Mouse (Mus musculus) liver, embryonic 11.5 days (tissue): Measurements from ENCODE around the gene Sh2d6. TPM values are rescaled to one million over a fixed set of nuclear protein-coding genes. Genes with fewer than 3 reads are reported as not detected.

Experiments
- ATAC-seq: fragments of 200-750 bp; cut with Nextera tagmentation; replicated peaks from 2 replicates; pipeline ENCODE4 v1.8.0; 2017; ENCODE audit warnings: moderate number of reproducible peaks, mild to moderate bottlenecking, moderate TSS enrichment, moderate library complexity; ENCODE audit not compliant: low FRiP score
- DNase-seq: peaks from one replicate; pipeline ENCODE4 v3.0.0-alpha.2; 2017; ENCODE audit warnings: low spot score
- H3K27ac ChIP-seq: fragments of 300-500 bp; sonication (generic); 2 replicates; pipeline ENCODE4 v1.5.1; 2014; ENCODE audit warnings: mild to moderate bottlenecking, low read depth, low read length, control low read depth
- H3K27me3 ChIP-seq: fragments of 300-500 bp; sonication (generic); replicated peaks from 2 replicates; pipeline ENCODE4 v1.6.1; 2014; ENCODE audit warnings: low read length, mixed read lengths; ENCODE audit not compliant: control insufficient read depth, insufficient read depth
- H3K36me3 ChIP-seq: fragments of 300-500 bp; sonication (generic); 2 replicates; pipeline ENCODE4 v1.6.1; 2014; ENCODE audit warnings: mild to moderate bottlenecking, low read length, moderate library complexity, mixed read lengths; ENCODE audit not compliant: control insufficient read depth, insufficient read depth
- H3K4me1 ChIP-seq: fragments of 300-500 bp; sonication (generic); replicated peaks from 2 replicates; pipeline ENCODE4 v1.6.1; 2014; ENCODE audit warnings: low read length, mixed read lengths; ENCODE audit not compliant: control insufficient read depth, insufficient read depth
- H3K4me2 ChIP-seq: fragments of 300-500 bp; sonication (generic); 2 replicates; pipeline ENCODE4 v1.6.1; 2014; ENCODE audit warnings: mild to moderate bottlenecking, control low read depth, moderate library complexity
- H3K4me3 ChIP-seq: fragments of 300-500 bp; sonication (generic); 2 replicates; pipeline ENCODE4 v1.5.1; 2014; ENCODE audit warnings: low read depth, low read length, control low read depth
- H3K9ac ChIP-seq: fragments of 300-500 bp; sonication (generic); 2 replicates; pipeline ENCODE4 v1.6.1; 2014; ENCODE audit warnings: low read depth, low read length, control low read depth
- H3K9me3 ChIP-seq: fragments of 300-500 bp; sonication (generic); 2 replicates; pipeline ENCODE4 v1.6.1; 2016; ENCODE audit warnings: low read length, inconsistent platforms, mixed read lengths; ENCODE audit not compliant: control insufficient read depth
- WGBS: fragments of 180-500 bp; shearing (Covaris S2); extraction: QIAGEN DNeasy Blood & Tissue Kit; methylation state at CpG from one replicate; pipeline ENCODE4 v1.1.7; 2014; 5-methylcytosine and 5-hydroxymethylcytosine counted together
- polyA plus RNA-seq: library from polyadenylated mRNA; unstranded; fragments of >200 nt; fragmentation: Nextera tagmentation; extraction: Ambion mirVana; gene quantifications from 2 replicates; pipeline ENCODE4 v1.2.1, GENCODE M21; 2014

Sh2d6 gene
- polyA plus RNA-seq, 1 experiment from 2014 or later: not detected

DNA sequence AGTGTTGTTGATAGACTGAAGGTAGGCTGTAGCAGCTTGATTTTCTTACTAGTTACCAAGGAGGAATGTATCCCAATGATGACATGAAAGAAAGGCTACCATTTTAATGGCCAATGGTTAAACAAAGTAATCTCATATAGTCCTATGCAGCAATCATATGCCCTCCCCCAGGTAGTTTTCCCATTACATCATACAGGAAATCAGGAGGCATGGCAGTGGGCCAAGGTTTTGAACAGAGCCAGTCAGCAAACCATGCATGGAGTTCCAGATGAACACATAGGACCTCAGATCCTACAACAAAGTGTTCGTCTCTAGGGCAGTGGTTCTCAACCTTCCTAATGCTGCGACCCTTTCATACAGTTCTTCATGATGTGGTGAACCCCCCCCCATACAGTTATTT lies 17.6 kb downstream of the Sh2d6 start:
- no peaks in the 10 kb centered on the region for H3K36me3 ChIP-seq
- no peak overlapping the region for H3K27ac ChIP-seq
- 87% methylated on average over 2 of the region's 2 CpGs for WGBS
- H3K4me1 ChIP-seq: no peaks in the 10 kb centered on the region
- no peak overlapping the region for H3K9ac ChIP-seq
- DNase-seq: no peak
- H3K9me3 ChIP-seq: no peaks in the 10 kb centered on the region
- no peak overlapping the region for H3K4me3 ChIP-seq
- H3K27me3 ChIP-seq: no peaks in the 10 kb centered on the region
- ATAC-seq: no peak
- no peak overlapping the region for H3K4me2 ChIP-seq

DNA sequence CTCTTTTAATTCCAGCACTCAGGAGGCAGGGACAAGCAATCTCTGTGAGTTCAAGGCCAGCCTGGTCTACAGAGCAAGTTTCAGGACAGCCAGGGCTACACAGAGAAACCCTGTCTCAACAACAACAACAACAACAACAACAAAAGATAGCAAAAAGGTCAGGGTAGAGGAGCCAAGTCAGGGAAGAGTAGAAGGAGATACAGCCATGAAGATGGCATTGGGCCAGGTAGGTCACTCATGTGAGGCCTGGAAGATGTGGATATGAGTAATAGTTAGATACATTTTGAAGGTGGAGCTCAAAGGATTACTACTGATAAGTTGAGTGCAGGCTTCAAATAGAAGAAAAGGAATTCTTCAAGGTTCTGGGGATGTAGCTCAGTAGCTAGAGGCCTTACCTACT lies 18.2 kb downstream of the Sh2d6 start:
- Histone ChIP-seq H3K4me3 (no peak overlapping the region), H3K4me2 (no peak overlapping the region), H3K36me3 (no peaks in the 10 kb centered on the region), H3K9me3 (no peaks in the 10 kb centered on the region), H3K27ac (no peak overlapping the region), H3K9ac (no peak overlapping the region), H3K4me1 (no peaks in the 10 kb centered on the region), H3K27me3 (no peaks in the 10 kb centered on the region)
- DNase-seq: no peak
- ATAC-seq: no peak

DNA sequence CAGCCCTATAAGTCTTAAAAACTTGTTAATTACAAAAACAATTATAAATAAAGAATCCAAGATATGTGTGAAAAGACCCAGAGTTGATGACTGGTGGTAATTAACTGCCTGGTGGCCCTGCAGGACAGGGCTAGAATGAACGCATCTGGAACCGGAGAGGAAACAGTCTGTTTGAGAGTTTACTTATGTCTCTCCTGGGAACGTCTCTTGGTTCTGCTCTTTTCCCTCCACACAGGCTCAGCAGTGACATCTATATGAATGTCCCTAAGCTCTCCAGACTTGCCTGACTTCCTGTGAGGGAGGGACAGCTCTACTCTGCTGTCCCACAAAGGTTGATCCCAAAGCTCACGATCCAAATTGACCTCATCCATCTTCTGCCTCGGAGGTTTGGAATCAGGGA lies 22.6 kb downstream of the Sh2d6 start:
- Histone ChIP-seq H3K36me3 (no peaks in the 10 kb centered on the region), H3K9ac (no peak overlapping the region), H3K4me1 (no peaks in the 10 kb centered on the region), H3K4me3 (no peak overlapping the region), H3K27ac (no peak overlapping the region), H3K27me3 (peaks cover under 1% of the 10 kb centered on the region; the same call in 1 of the 2 replicates), H3K9me3 (no peaks in the 10 kb centered on the region), H3K4me2 (no peak overlapping the region)
- 56% methylated on average over 5 of the region's 5 CpGs for WGBS
- DNase-seq: no peak
- no peak for ATAC-seq

DNA sequence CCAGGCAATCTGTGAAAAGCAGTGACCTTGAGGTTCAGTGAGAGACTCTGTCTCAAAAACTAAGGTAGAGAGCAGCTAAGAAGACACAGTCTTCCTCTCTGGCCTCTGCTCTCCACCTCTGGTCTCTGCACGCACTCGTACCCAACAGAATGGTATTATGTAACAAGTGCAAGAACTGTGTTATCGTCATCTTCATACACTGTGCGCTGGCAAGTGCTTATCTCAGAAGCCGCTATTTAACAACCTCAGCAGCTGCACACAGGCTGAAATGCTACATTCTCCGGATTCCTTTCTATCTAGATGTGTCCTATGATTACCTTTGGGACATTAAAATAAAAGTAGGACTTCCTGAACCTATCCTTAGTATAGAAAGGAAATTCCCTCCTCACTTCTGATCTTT lies 28.6 kb downstream of the Sh2d6 start:
- Histone ChIP-seq H3K4me1 (peaks cover 4% of the 10 kb centered on the region), H3K27ac (no peak overlapping the region), H3K9ac (no peak overlapping the region), H3K9me3 (no peaks in the 10 kb centered on the region), H3K27me3 (peaks cover 2% of the 10 kb centered on the region; the same call in 1 of the 2 replicates), H3K36me3 (no peaks in the 10 kb centered on the region), H3K4me2 (no peak overlapping the region), H3K4me3 (no peak overlapping the region)
- 36% methylated on average over 6 of the region's 6 CpGs for WGBS
- ATAC-seq (peak; percentile 77), DNase-seq (no peak)

DNA sequence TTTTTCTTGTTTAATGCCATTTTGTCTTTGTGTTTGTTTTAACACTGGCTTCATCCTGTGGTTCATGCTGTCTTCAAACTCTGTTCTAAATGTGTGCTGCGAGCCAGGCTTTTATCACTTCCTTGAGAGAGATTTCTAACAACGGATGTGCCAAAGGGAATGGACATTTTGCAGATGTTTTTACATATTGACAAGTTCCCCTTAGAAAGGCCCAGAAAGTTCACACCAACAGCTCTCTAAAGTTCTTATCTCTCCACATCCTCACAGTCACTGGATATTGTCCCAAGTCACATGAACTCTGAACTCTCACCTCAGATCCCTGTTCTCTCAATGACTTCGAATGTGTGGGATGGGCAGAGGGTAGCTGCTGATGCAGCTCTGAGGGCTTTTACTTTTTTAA lies 30.4 kb downstream of the Sh2d6 start:
- 45% methylated on average over 3 of the region's 3 CpGs for WGBS
- Histone ChIP-seq H3K4me3 (no peak overlapping the region), H3K9ac (no peak overlapping the region), H3K36me3 (no peaks in the 10 kb centered on the region), H3K9me3 (no peaks in the 10 kb centered on the region), H3K4me2 (no peak overlapping the region), H3K4me1 (peaks cover 4% of the 10 kb centered on the region), H3K27me3 (peaks cover 2% of the 10 kb centered on the region; the same call in 1 of the 2 replicates), H3K27ac (no peak overlapping the region)
- ATAC-seq: no peak
- DNase-seq: no peak

DNA sequence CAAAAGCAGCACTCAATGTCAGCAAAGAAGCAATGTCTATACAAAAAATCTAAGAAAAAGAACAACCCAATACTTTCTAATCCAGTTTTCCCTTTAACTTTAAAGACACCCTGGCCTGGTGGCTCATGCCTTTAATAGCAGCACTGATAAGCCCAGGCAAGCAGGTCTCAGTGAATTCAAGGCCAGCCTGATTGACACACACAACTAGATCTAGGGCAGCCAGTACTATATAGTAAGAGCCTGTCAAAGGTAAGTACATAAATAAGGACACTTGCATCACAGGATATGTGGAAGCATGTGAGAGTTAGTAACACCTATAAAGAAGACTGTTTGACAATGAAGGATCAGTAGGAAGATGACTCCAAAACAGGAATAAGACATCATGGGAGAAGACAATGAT lies 32.0 kb downstream of the Sh2d6 start:
- ATAC-seq: no peak
- Histone ChIP-seq H3K9me3 (no peaks in the 10 kb centered on the region), H3K9ac (no peak overlapping the region), H3K27me3 (peaks cover 2% of the 10 kb centered on the region; the same call in 1 of the 2 replicates), H3K36me3 (no peaks in the 10 kb centered on the region), H3K4me3 (no peak overlapping the region), H3K4me1 (peaks cover 4% of the 10 kb centered on the region), H3K4me2 (no peak overlapping the region), H3K27ac (no peak overlapping the region)
- no peak for DNase-seq

DNA sequence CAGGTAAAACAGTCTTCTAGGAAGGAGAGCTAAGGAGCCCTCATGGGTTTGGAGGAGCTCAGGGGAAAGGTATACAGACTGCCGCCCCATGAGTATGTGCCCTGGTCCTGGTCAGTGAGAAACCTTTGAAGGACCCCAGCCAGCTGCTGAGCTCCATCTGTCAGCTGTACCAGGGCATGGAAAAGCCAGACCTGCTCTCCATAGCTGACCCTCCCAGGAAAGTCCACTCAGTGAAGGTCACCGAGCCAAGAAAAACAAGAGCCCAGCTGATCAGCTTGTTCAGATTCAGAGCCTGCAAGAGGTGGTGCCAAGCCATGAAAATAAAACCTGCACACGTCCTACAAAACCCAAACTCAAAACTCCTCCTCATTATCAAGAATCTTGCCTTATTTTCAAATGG lies 32.7 kb downstream of the Sh2d6 start:
- H3K4me1 ChIP-seq: peaks cover 4% of the 10 kb centered on the region
- no peaks in the 10 kb centered on the region for H3K36me3 ChIP-seq
- 69% methylated on average over 3 of the region's 3 CpGs for WGBS
- ATAC-seq (no peak), DNase-seq (no peak)
- H3K27me3 ChIP-seq: peaks cover under 1% of the 10 kb centered on the region; the same call in 1 of the 2 replicates
- H3K4me3 ChIP-seq: no peak overlapping the region
- no peak overlapping the region for H3K9ac ChIP-seq
- H3K27ac ChIP-seq: no peak overlapping the region
- H3K9me3 ChIP-seq: no peaks in the 10 kb centered on the region
- H3K4me2 ChIP-seq: no peak overlapping the region

DNA sequence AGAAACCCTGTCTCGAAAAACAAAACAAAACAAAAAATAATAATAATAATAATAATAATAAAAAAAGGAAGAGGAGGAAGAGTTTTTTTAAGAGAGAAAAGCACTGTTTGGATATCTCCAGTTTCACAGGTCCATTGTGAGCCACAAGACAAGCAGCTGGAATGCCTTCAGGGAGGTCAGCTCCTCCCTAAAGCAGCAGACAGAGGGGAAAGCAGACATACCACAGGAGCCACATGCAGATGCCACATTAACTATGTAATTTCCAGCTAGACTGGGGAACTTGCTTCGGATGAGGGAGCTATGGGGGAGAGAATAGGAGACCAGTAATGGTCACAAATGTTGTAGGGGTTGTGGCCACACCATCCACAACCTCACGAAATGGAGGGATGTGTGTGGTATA lies 34.2 kb downstream of the Sh2d6 start:
- Histone ChIP-seq H3K36me3 (no peaks in the 10 kb centered on the region), H3K27ac (no peak overlapping the region), H3K27me3 (no peaks in the 10 kb centered on the region), H3K9ac (no peak overlapping the region), H3K4me1 (no peaks in the 10 kb centered on the region), H3K9me3 (no peaks in the 10 kb centered on the region), H3K4me2 (no peak overlapping the region), H3K4me3 (no peak overlapping the region)
- DNase-seq: no peak
- no peak for ATAC-seq
- 68% methylated on average over 3 of the region's 3 CpGs for WGBS

DNA sequence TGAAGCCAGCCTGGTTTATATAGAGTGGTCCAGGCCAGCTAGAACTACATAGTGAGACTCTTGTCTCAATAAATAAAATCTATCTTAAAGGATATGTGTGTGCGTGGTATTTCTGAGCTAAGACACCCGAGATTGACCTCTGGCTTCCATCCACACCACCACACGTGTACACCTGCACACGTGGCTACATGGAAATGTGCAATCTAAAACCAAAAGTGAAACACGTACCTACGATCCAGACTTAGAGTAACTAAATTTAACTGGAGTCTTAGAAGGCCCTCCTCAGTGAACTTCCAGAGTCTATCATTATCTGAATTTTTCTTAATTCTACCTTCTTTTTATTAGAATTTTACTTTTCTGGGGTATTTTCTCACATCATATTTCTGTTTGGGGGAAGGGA lies 35.2 kb downstream of the Sh2d6 start:
- Histone ChIP-seq H3K27ac (no peak overlapping the region), H3K9me3 (no peaks in the 10 kb centered on the region)
- 87% methylated on average over 6 of the region's 6 CpGs for WGBS

More for the DNA sequence above, 35.2 kb downstream of the Sh2d6 start:
- DNase-seq: no peak
- Histone ChIP-seq H3K4me3 (no peak overlapping the region), H3K9ac (no peak overlapping the region), H3K36me3 (no peaks in the 10 kb centered on the region), H3K4me2 (no peak overlapping the region), H3K4me1 (no peaks in the 10 kb centered on the region), H3K27me3 (no peaks in the 10 kb centered on the region)
- no peak for ATAC-seq
